Mouse (Mus musculus): ENCODE data around the gene Ppfia4. TPM values are rescaled to one million over a fixed set of nuclear protein-coding genes. Genes with fewer than 3 reads are reported as not detected.
A peak's percentile ranks its signal among the peaks of the same experiment; 100 is the strongest.

Ppfia4 gene
- polyA plus RNA-seq, 1 experiment from 2014 or later, result 2.1 TPM

GRCm38 (mm10) chr1:134298636-134299411 is 33.9 kb downstream of the Ppfia4 start:
- Histone ChIP-seq H3K4me2 (peak overlapping the region; percentile 84), H3K27ac (ENCODE audit: low read depth, low read length) (no peak overlapping the region), H3K9ac (ENCODE audit: low read depth, low read length) (peak overlapping the region; percentile 50), H3K4me3 (ENCODE audit: low read depth, low read length) (peak overlapping the region; percentile 58), H3K4me1 (replicated peaks; ENCODE audit: control insufficient read depth, insufficient read depth, low read length) (peaks cover 6% of the 10 kb centered on the region), H3K9me3 (ENCODE audit: control insufficient read depth, low read length) (no peaks in the 10 kb centered on the region), H3K36me3 (ENCODE audit: control insufficient read depth, insufficient read depth, low read length) (0 out of 2 replicates have a peak, but pooled peaks cover 2% of the 10 kb centered on the region), H3K27me3 (replicated peaks; ENCODE audit: control insufficient read depth, insufficient read depth, low read length) (peaks cover 33% of the 10 kb centered on the region)
- DNase-seq (ENCODE audit: low spot score) (peak; percentile 64), ATAC-seq (replicated peaks; ENCODE audit: low FRiP score) (no peak; the same call in 1 of the 2 replicates)
- 5% methylated on average over 59 of the region's 59 CpGs for WGBS

DNA sequence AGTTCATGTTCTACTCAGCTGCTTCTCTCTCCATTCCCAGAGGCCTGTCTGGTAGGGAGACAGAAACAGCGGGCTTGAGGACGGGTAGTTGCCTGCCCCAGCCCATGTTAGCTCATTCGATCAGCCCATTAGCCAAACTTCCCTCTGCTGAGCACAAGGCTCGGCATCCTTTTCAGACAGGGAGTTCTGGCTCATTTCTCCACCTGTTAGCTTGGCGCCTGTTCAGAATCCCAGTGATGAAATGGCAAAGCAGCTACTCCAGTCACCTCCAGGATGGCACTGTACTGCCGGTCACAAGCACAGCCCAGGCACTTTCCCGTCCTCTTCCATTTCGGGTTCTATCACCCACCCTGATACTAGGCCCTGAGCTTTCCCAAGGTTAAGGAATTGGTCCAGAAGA is 35.5 kb downstream of the Ppfia4 start:
- no peak overlapping the region for H3K4me2 ChIP-seq
- no peak for ATAC-seq (replicated peaks; ENCODE audit: low FRiP score)

GRCm38 (mm10) chr1:134293738-134294604 is 38.8 kb downstream of the Ppfia4 start:
- no peak for DNase-seq (ENCODE audit: low spot score)
- Histone ChIP-seq H3K27me3 (replicated peaks; ENCODE audit: control insufficient read depth, insufficient read depth, low read length) (peaks cover 19% of the 10 kb centered on the region), H3K9ac (ENCODE audit: low read depth, low read length) (no peak overlapping the region), H3K4me3 (ENCODE audit: low read depth, low read length) (no peak overlapping the region), H3K27ac (ENCODE audit: low read depth, low read length) (no peak overlapping the region), H3K4me1 (replicated peaks; ENCODE audit: control insufficient read depth, insufficient read depth, low read length) (peaks cover 3% of the 10 kb centered on the region), H3K36me3 (ENCODE audit: control insufficient read depth, insufficient read depth, low read length) (0 out of 2 replicates have a peak, but pooled peaks cover 2% of the 10 kb centered on the region), H3K9me3 (ENCODE audit: control insufficient read depth, low read length) (no peaks in the 10 kb centered on the region), H3K4me2 (no peak overlapping the region)
- ATAC-seq (replicated peaks; ENCODE audit: low FRiP score), result no peak
- WGBS, result 76% methylated on average over 3 of the region's 3 CpGs

More for the DNA sequence above, 35.5 kb downstream of the Ppfia4 start:
- Histone ChIP-seq H3K9ac (ENCODE audit: low read depth, low read length) (no peak overlapping the region), H3K4me1 (replicated peaks; ENCODE audit: control insufficient read depth, insufficient read depth, low read length) (peaks cover 3% of the 10 kb centered on the region), H3K36me3 (ENCODE audit: control insufficient read depth, insufficient read depth, low read length) (0 out of 2 replicates have a peak, but pooled peaks cover 2% of the 10 kb centered on the region), H3K4me3 (ENCODE audit: low read depth, low read length) (no peak overlapping the region), H3K9me3 (ENCODE audit: control insufficient read depth, low read length) (no peaks in the 10 kb centered on the region), H3K27me3 (replicated peaks; ENCODE audit: control insufficient read depth, insufficient read depth, low read length) (peaks cover 33% of the 10 kb centered on the region), H3K27ac (ENCODE audit: low read depth, low read length) (no peak overlapping the region)
- WGBS, result 92% methylated on average over 8 of the region's 8 CpGs
- no peak for DNase-seq (ENCODE audit: low spot score)

- ATAC-seq (replicated peaks; ENCODE audit: low FRiP score) (no peak), DNase-seq (ENCODE audit: low spot score) (no peak)
- WGBS, result 78% methylated on average over 7 of the region's 7 CpGs
These were observed 39.5 kb downstream of the Ppfia4 start for GRCm38 (mm10) chr1:134293276-134293675.

DNA sequence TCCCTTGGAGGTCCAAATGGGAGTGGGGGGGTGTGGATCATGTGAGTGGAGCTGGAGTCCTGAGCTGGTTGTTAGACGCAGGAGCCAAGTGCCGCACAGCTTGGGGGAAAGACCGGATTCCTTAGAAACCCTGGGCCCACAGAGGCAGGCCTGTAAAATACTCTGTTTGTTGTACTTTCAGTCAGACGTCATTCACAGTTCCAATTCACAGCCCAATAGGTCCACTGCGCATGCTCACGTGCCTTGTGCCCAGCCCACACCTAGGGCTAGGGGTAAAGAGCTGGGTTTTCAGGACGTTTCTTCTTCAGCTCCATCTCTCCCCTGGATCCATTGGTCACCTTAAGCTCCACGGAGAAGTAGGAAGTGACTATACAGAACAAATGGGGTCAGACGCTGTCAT is 40.1 kb downstream of the Ppfia4 start:
- Histone ChIP-seq H3K36me3 (ENCODE audit: control insufficient read depth, insufficient read depth, low read length) (0 out of 2 replicates have a peak, but pooled peaks cover 2% of the 10 kb centered on the region), H3K4me2 (no peak overlapping the region), H3K27ac (ENCODE audit: low read depth, low read length) (no peak overlapping the region), H3K9ac (ENCODE audit: low read depth, low read length) (no peak overlapping the region), H3K4me3 (ENCODE audit: low read depth, low read length) (no peak overlapping the region), H3K27me3 (replicated peaks; ENCODE audit: control insufficient read depth, insufficient read depth, low read length) (peaks cover 6% of the 10 kb centered on the region), H3K4me1 (replicated peaks; ENCODE audit: control insufficient read depth, insufficient read depth, low read length) (no peaks in the 10 kb centered on the region), H3K9me3 (ENCODE audit: control insufficient read depth, low read length) (no peaks in the 10 kb centered on the region)
- WGBS, result 64% methylated on average over 9 of the region's 9 CpGs
- ATAC-seq (replicated peaks; ENCODE audit: low FRiP score), result no peak
- no peak for DNase-seq (ENCODE audit: low spot score)

More at GRCm38 (mm10) chr1:134293276-134293675, 39.5 kb downstream of the Ppfia4 start:
- H3K27me3 ChIP-seq (replicated peaks; ENCODE audit: control insufficient read depth, insufficient read depth, low read length), result peaks cover 12% of the 10 kb centered on the region
- H3K36me3 ChIP-seq (ENCODE audit: control insufficient read depth, insufficient read depth, low read length), result 0 out of 2 replicates have a peak, but pooled peaks cover 2% of the 10 kb centered on the region
- no peak overlapping the region for H3K4me2 ChIP-seq
- no peak overlapping the region for H3K4me3 ChIP-seq (ENCODE audit: low read depth, low read length)
- H3K9me3 ChIP-seq (ENCODE audit: control insufficient read depth, low read length), result no peaks in the 10 kb centered on the region
- H3K27ac ChIP-seq (ENCODE audit: low read depth, low read length), result no peak overlapping the region
- H3K4me1 ChIP-seq (replicated peaks; ENCODE audit: control insufficient read depth, insufficient read depth, low read length), result peaks cover under 1% of the 10 kb centered on the region
- no peak overlapping the region for H3K9ac ChIP-seq (ENCODE audit: low read depth, low read length)

DNA sequence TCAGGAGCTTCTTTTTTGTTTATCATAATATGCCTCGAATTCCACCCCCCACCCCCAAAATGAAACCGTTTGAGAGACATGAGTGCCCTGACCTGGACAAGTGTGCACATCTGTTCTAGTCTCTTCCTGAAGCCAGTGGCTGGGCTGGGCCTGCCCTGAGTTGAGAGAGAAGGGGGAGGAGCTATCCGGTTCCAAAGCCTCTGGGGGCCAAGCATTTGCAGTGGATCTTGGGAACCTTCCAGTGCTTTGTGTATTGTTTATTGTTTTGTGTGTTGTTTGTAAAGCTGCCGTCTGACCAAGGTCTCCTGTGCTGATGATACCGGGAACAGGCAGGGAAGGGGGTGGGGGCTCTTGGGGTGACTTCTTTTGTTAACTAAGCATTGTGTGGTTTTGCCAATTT is 40.7 kb downstream of the Ppfia4 start:
- Histone ChIP-seq H3K4me3 (ENCODE audit: low read depth, low read length) (no peak overlapping the region), H3K9ac (ENCODE audit: low read depth, low read length) (no peak overlapping the region), H3K27me3 (replicated peaks; ENCODE audit: control insufficient read depth, insufficient read depth, low read length) (peaks cover under 1% of the 10 kb centered on the region; the same call in 1 of the 2 replicates), H3K4me2 (no peak overlapping the region), H3K36me3 (ENCODE audit: control insufficient read depth, insufficient read depth, low read length) (no peaks in the 10 kb centered on the region), H3K4me1 (replicated peaks; ENCODE audit: control insufficient read depth, insufficient read depth, low read length) (no peaks in the 10 kb centered on the region), H3K9me3 (ENCODE audit: control insufficient read depth, low read length) (no peaks in the 10 kb centered on the region), H3K27ac (ENCODE audit: low read depth, low read length) (no peak overlapping the region)
- WGBS, result 34% methylated on average over 5 of the region's 5 CpGs
- DNase-seq (ENCODE audit: low spot score), result no peak
- ATAC-seq (replicated peaks; ENCODE audit: low FRiP score), result no peak

- H3K9ac ChIP-seq (ENCODE audit: low read depth, low read length), result no peak overlapping the region
- H3K4me1 ChIP-seq (replicated peaks; ENCODE audit: control insufficient read depth, insufficient read depth, low read length), result no peaks in the 10 kb centered on the region
- no peak for DNase-seq (ENCODE audit: low spot score)
- no peak for ATAC-seq (replicated peaks; ENCODE audit: low FRiP score)
- no peaks in the 10 kb centered on the region for H3K27me3 ChIP-seq (replicated peaks; ENCODE audit: control insufficient read depth, insufficient read depth, low read length)
- no peak overlapping the region for H3K4me3 ChIP-seq (ENCODE audit: low read depth, low read length)
- no peaks in the 10 kb centered on the region for H3K9me3 ChIP-seq (ENCODE audit: control insufficient read depth, low read length)
- H3K27ac ChIP-seq (ENCODE audit: low read depth, low read length), result no peak overlapping the region
- no peaks in the 10 kb centered on the region for H3K36me3 ChIP-seq (ENCODE audit: control insufficient read depth, insufficient read depth, low read length)
- 78% methylated on average over 8 of the region's 8 CpGs for WGBS
- no peak overlapping the region for H3K4me2 ChIP-seq
These were observed 41.2 kb downstream of the Ppfia4 start for GRCm38 (mm10) chr1:134291555-134291954.

- Histone ChIP-seq H3K9ac (ENCODE audit: low read depth, low read length) (no peak overlapping the region), H3K27me3 (replicated peaks; ENCODE audit: control insufficient read depth, insufficient read depth, low read length) (no peaks in the 10 kb centered on the region), H3K9me3 (ENCODE audit: control insufficient read depth, low read length) (no peaks in the 10 kb centered on the region), H3K4me2 (no peak overlapping the region), H3K27ac (ENCODE audit: low read depth, low read length) (no peak overlapping the region), H3K4me3 (ENCODE audit: low read depth, low read length) (no peak overlapping the region), H3K4me1 (replicated peaks; ENCODE audit: control insufficient read depth, insufficient read depth, low read length) (no peaks in the 10 kb centered on the region), H3K36me3 (ENCODE audit: control insufficient read depth, insufficient read depth, low read length) (no peaks in the 10 kb centered on the region)
- DNase-seq (ENCODE audit: low spot score) (no peak), ATAC-seq (replicated peaks; ENCODE audit: low FRiP score) (no peak)
- WGBS, result 57% methylated on average over 5 of the region's 5 CpGs
These were observed 41.8 kb downstream of the Ppfia4 start for GRCm38 (mm10) chr1:134290909-134291308.
